Mouse (Mus musculus) cerebellum, adult 2 months (tissue): ENCODE measurements around the gene Cep128. TPM values are rescaled to one million over a fixed set of nuclear protein-coding genes. Genes with fewer than 3 reads are reported as not detected.

ENCODE experiments used
- DNase-seq, 2 experiments: peaks; one replicate each; pipeline ENCODE4 v3.0.0; 2021
- H3K27ac ChIP-seq: fragments of 200-500 bp; 2 replicates; pipeline ENCODE4 v1.5.1; 2012; ENCODE audit warnings: low read length, control low read depth, inconsistent platforms; ENCODE audit not compliant: insufficient read depth
- H3K27me3 ChIP-seq: fragments of 200-500 bp; 2 replicates; pipeline ENCODE4 v1.6.1; 2012; ENCODE audit warnings: inconsistent platforms, mild to moderate bottlenecking, low read length, moderate library complexity; ENCODE audit not compliant: control insufficient read depth, insufficient read depth
- H3K4me1 ChIP-seq: fragments of 200-500 bp; 2 replicates; pipeline ENCODE4 v1.6.1; 2011; ENCODE audit warnings: low read length; ENCODE audit not compliant: control insufficient read depth, insufficient read depth
- H3K4me3 ChIP-seq: fragments of 200-500 bp; replicated peaks from 2 replicates; pipeline ENCODE3; 2011; ENCODE audit warnings: mild to moderate bottlenecking, low read depth, low read length, control low read depth; ENCODE audit not compliant: insufficient read depth
- CTCF ChIP-seq: fragments of 200-500 bp; IDR thresholded peaks from 2 replicates; pipeline ENCODE4 v1.5.1; 2011; ENCODE audit warnings: low read depth, mild to moderate bottlenecking, control low read depth, low read length, moderate library complexity, borderline replicate concordance; ENCODE audit not compliant: insufficient read depth
- POLR2A ChIP-seq: fragments of 200-500 bp; IDR thresholded peaks from 2 replicates; pipeline ENCODE4 v1.6.1; 2011; ENCODE audit warnings: low read length, control low read depth, borderline replicate concordance; ENCODE audit not compliant: insufficient read depth
- WGBS: fragments of 180-500 bp; shearing (Covaris S2); methylation state at CpG from one replicate; pipeline ENCODE4 v1.1.7; 2018; 5-methylcytosine and 5-hydroxymethylcytosine counted together
- polyA plus RNA-seq: library from polyadenylated mRNA; depleted of rRNA; stranded (reverse); fragments of >200 nt; gene quantifications from 2 replicates; pipeline ENCODE4 v1.2.3, GENCODE M21; 2012

Cep128 gene
- polyA plus RNA-seq, 1 experiment, result 2.5 TPM

DNA sequence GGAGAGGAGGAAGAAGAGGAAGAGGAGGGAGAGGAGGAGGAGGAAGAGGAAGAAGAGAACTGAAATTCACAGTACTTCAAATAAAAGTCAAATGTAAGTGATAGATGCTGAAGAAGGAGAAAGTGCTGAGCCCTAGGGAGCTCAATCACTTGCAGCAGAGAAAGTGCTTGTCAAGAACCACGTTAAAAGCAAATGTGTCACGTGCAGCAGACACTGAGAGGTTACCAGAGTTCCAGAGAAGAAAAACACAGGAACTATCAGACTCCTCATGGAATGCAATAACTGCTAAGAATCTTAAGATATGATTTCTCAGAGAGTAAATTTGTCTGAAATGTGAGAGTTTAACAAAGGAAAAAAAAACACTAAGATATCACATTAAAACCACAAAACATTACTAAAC lies 225.7 kb downstream of the Cep128 start:
- TF ChIP-seq POLR2A (no peak), CTCF (no peak)
- no peak for DNase-seq
- 76% methylated on average over 2 of the region's 2 CpGs for WGBS
- H3K27ac ChIP-seq, result no peak overlapping the region
- no peaks in the 10 kb centered on the region for H3K27me3 ChIP-seq
- H3K4me1 ChIP-seq, result no peaks in the 10 kb centered on the region
- no peak overlapping the region for H3K4me3 ChIP-seq

DNA sequence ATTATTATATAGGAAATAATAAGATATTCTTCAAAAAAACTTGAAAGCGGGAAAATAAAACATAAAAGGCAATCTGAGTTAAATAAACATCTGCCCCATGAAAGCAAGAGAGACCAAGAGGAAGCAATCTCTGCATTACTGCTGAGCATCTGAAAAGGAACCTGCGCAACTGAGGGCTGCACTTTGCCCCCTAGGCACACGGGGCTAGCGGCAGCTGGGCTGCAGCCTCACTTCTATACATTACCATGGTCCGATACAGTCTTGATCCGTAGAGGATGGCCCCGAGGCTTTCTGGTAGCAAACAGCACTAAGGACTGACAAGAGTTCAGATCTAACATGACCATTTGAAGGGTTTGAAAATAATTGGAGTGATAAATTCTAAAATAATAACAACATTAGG lies 230.2 kb downstream of the Cep128 start:
- no peak for TF ChIP-seq POLR2A
- TF ChIP-seq CTCF, result no peak
- 89% methylated on average over 7 of the region's 7 CpGs for WGBS
- H3K27ac ChIP-seq, result no peak overlapping the region
- no peak overlapping the region for H3K4me3 ChIP-seq
- H3K4me1 ChIP-seq, result no peaks in the 10 kb centered on the region
- no peaks in the 10 kb centered on the region for H3K27me3 ChIP-seq
- DNase-seq, result no peak

DNA sequence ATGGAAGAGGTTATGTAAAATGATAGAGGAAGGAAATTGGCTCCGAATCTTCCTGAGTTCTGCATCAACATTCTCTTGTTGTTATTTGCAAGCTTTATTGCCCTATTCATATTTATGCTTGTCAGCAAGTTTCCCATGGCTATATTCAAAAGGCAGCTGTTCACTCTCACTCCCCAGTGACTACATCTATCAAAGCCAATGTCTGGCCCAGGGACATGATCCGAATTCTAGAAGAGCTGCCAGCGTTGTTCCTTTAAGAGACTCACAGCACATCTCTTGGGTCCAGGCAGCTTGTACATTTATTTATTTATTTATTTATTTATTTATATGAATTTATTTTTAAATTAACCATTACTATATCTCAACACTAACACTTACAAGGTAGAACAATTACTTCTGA lies 235.1 kb downstream of the Cep128 start:
- 48% methylated on average over 3 of the region's 3 CpGs for WGBS

DNA sequence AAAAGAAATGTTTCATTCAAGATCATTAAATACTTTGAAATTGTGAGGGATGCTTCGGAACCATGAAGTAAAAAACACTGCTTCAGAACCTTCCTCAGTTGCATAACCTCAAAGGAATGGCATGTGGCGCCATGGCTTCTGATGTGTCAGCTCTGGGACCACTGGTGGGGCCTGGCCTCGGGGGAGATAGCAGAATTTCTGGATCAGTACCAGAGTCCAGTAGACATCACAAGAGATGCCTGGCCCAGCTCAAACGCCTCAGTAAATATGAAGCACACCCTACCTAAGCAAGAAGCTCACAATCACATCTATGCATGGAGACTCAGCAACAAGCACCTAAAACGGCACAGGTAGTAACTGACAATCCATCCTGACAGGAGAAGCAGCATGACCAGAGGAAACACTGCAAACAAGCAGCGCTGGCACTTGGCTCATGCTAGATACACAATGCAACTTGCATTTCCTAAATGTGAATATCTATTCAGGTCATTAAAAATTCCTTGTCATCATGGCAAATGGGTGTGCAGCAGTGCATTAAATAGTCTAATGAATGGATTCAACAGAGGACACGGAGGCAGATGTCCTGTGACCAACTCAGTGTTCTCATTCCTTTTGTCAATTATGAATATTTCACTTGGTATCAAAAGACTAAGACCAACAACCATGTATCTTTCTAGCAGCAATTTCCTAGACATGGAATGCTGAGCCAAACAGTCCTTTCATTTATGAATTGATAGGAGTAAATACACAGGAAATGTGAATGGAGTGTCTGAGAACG lies 249.3 kb downstream of the Cep128 start:
- H3K27ac ChIP-seq, result no peak overlapping the region
- no peaks in the 10 kb centered on the region for H3K4me1 ChIP-seq
- no peak for DNase-seq
- 76% methylated on average over 8 of the region's 8 CpGs for WGBS
- H3K4me3 ChIP-seq, result no peak overlapping the region
- H3K27me3 ChIP-seq, result no peaks in the 10 kb centered on the region
- TF ChIP-seq CTCF (no peak), POLR2A (no peak)

More for the DNA sequence above, 235.1 kb downstream of the Cep128 start:
- no peaks in the 10 kb centered on the region for H3K4me1 ChIP-seq
- no peaks in the 10 kb centered on the region for H3K27me3 ChIP-seq
- H3K27ac ChIP-seq, result no peak overlapping the region
- DNase-seq, result no peak
- TF ChIP-seq CTCF (no peak), POLR2A (no peak)
- H3K4me3 ChIP-seq, result no peak overlapping the region

GRCm38 (mm10) chr12:91115054-91115453 lies 269.2 kb downstream of the Cep128 start:
- DNase-seq, result no peak
- no peak overlapping the region for H3K4me3 ChIP-seq
- no peak for TF ChIP-seq CTCF
- no peak for TF ChIP-seq POLR2A
- no peak overlapping the region for H3K27ac ChIP-seq
- no peaks in the 10 kb centered on the region for H3K4me1 ChIP-seq
- WGBS, result 54% methylated on average over 3 of the region's 3 CpGs
- no peaks in the 10 kb centered on the region for H3K27me3 ChIP-seq

- no peak overlapping the region for H3K4me3 ChIP-seq
- TF ChIP-seq POLR2A (no peak), CTCF (no peak)
- no peaks in the 10 kb centered on the region for H3K27me3 ChIP-seq
- no peak overlapping the region for H3K27ac ChIP-seq
- 62% methylated on average over 4 of the region's 4 CpGs for WGBS
- no peaks in the 10 kb centered on the region for H3K4me1 ChIP-seq
- no peak for DNase-seq
Observed at GRCm38 (mm10) chr12:91103316-91103715, 280.9 kb downstream of the Cep128 start.

DNA sequence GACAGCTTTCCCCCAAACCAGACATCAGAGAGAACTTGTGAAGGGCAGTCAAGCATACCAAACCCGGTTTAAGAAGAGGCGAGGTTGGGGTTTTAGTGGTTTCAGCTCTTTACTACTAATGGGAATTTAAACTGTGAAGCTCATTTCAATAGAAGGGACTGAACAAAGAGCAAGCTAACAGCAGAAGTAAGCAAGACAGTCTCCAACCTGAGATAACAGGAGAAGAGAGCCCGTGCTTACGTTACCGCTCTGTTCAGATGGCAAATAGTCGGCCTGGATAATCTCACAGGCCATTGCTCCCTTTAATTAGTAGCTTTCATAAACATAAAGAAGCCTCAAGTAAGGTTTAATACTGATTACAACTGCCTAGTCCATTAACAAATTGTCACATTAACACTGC lies 286.3 kb downstream of the Cep128 start:
- H3K4me3 ChIP-seq, result no peak overlapping the region
- H3K27me3 ChIP-seq, result no peaks in the 10 kb centered on the region
- no peak for DNase-seq
- no peak for TF ChIP-seq POLR2A
- no peak for TF ChIP-seq CTCF
- H3K4me1 ChIP-seq, result no peaks in the 10 kb centered on the region
- no peak overlapping the region for H3K27ac ChIP-seq
- 78% methylated on average over 6 of the region's 6 CpGs for WGBS

- Histone ChIP-seq H3K27me3 (no peaks in the 10 kb centered on the region), H3K4me1 (no peaks in the 10 kb centered on the region), H3K27ac (no peak overlapping the region), H3K4me3 (no peak overlapping the region)
- TF ChIP-seq POLR2A (no peak), CTCF (no peak)
- 95% methylated on average over 6 of the region's 6 CpGs for WGBS
- DNase-seq, result no peak
Observed at GRCm38 (mm10) chr12:91096197-91096596, 288.0 kb downstream of the Cep128 start.
